Mouse (Mus musculus): ENCODE results near the gene Fbxw2. TPM values are rescaled to one million over a fixed set of nuclear protein-coding genes. Genes with fewer than 3 reads are reported as not detected.
"Not testable (repeated sequence)": the region's sequence is repeated elsewhere in the genome, so short reads cannot be mapped to it uniquely, and the experiment has no call there.

The Fbxw2 gene
- polyA plus RNA-seq, 1 experiment: 16.3 TPM

GRCm38 (mm10) chr2:34812706-34813105 is 13.4 kb downstream of the Fbxw2 start:
- TF ChIP-seq GATA1 (IDR thresholded peaks at IDR 0.05; ENCODE audit: borderline replicate concordance, low read length) (no peak), FLI1 (IDR thresholded peaks at IDR 0.05; ENCODE audit: low read length) (no peak)
- peaks cover 96% of the 10 kb centered on the region for H3K36me3 ChIP-seq (replicated peaks; ENCODE audit: low read length)
- no peaks in the 10 kb centered on the region for H3K27me3 ChIP-seq (replicated peaks)
- no peak overlapping the region for H3K4me3 ChIP-seq (replicated peaks)
- H3K9me3 ChIP-seq: no peaks in the 10 kb centered on the region
- H3K4me1 ChIP-seq: peaks cover 13% of the 10 kb centered on the region

GRCm38 (mm10) chr2:34810775-34811174 is 15.3 kb downstream of the Fbxw2 start:
- H3K9me3 ChIP-seq: no peaks in the 10 kb centered on the region
- no peak overlapping the region for H3K4me3 ChIP-seq (replicated peaks)
- no peak for TF ChIP-seq GATA1 (IDR thresholded peaks at IDR 0.05; ENCODE audit: borderline replicate concordance, low read length)
- no peak for TF ChIP-seq FLI1 (IDR thresholded peaks at IDR 0.05; ENCODE audit: low read length)
- peaks cover 96% of the 10 kb centered on the region for H3K36me3 ChIP-seq (replicated peaks; ENCODE audit: low read length)
- H3K4me1 ChIP-seq: peaks cover 19% of the 10 kb centered on the region
- no peaks in the 10 kb centered on the region for H3K27me3 ChIP-seq (replicated peaks)

GRCm38 (mm10) chr2:34809568-34809967 is 16.5 kb downstream of the Fbxw2 start:
- Histone ChIP-seq H3K4me1 (peaks cover 31% of the 10 kb centered on the region), H3K9me3 (no peaks in the 10 kb centered on the region), H3K27me3 (replicated peaks) (no peaks in the 10 kb centered on the region), H3K4me3 (replicated peaks) (no peak overlapping the region), H3K36me3 (replicated peaks; ENCODE audit: low read length) (peaks cover 97% of the 10 kb centered on the region)
- TF ChIP-seq GATA1 (IDR thresholded peaks at IDR 0.05; ENCODE audit: borderline replicate concordance, low read length) (no peak), FLI1 (IDR thresholded peaks at IDR 0.05; ENCODE audit: low read length) (no peak)

- Histone ChIP-seq H3K4me3 (replicated peaks) (no peak overlapping the region), H3K36me3 (replicated peaks; ENCODE audit: low read length) (peaks cover 84% of the 10 kb centered on the region), H3K4me1 (peaks cover 43% of the 10 kb centered on the region), H3K9me3 (no peaks in the 10 kb centered on the region), H3K27me3 (replicated peaks) (no peaks in the 10 kb centered on the region)
- TF ChIP-seq FLI1 (IDR thresholded peaks at IDR 0.05; ENCODE audit: low read length) (no peak), GATA1 (IDR thresholded peaks at IDR 0.05; ENCODE audit: borderline replicate concordance, low read length) (no peak)
Measured at GRCm38 (mm10) chr2:34808057-34808456, 18.1 kb downstream of the Fbxw2 start.

GRCm38 (mm10) chr2:34805364-34805950 is 20.7 kb downstream of the Fbxw2 start:
- Histone ChIP-seq H3K4me3 (replicated peaks) (peak overlapping the region; percentile 30), H3K4me1 (peaks cover 50% of the 10 kb centered on the region), H3K36me3 (replicated peaks; ENCODE audit: low read length) (peaks cover 58% of the 10 kb centered on the region), H3K9me3 (no peaks in the 10 kb centered on the region), H3K27me3 (replicated peaks) (no peaks in the 10 kb centered on the region)
- TF ChIP-seq GATA1 (IDR thresholded peaks at IDR 0.05; ENCODE audit: borderline replicate concordance, low read length) (no peak), FLI1 (IDR thresholded peaks at IDR 0.05; ENCODE audit: low read length) (no peak)

GRCm38 (mm10) chr2:34804815-34805214 is 21.3 kb downstream of the Fbxw2 start:
- H3K36me3 ChIP-seq (replicated peaks; ENCODE audit: low read length): peaks cover 52% of the 10 kb centered on the region
- H3K9me3 ChIP-seq: no peaks in the 10 kb centered on the region
- peaks cover 53% of the 10 kb centered on the region for H3K4me1 ChIP-seq
- TF ChIP-seq FLI1 (IDR thresholded peaks at IDR 0.05; ENCODE audit: low read length) (no peak), GATA1 (IDR thresholded peaks at IDR 0.05; ENCODE audit: borderline replicate concordance, low read length) (no peak)
- no peaks in the 10 kb centered on the region for H3K27me3 ChIP-seq (replicated peaks)
- no peak overlapping the region for H3K4me3 ChIP-seq (replicated peaks)

GRCm38 (mm10) chr2:34804172-34804571 is 21.9 kb downstream of the Fbxw2 start:
- Histone ChIP-seq H3K9me3 (no peaks in the 10 kb centered on the region), H3K27me3 (replicated peaks) (no peaks in the 10 kb centered on the region), H3K4me3 (replicated peaks) (no peak overlapping the region), H3K36me3 (replicated peaks; ENCODE audit: low read length) (peaks cover 46% of the 10 kb centered on the region), H3K4me1 (peaks cover 53% of the 10 kb centered on the region)
- TF ChIP-seq FLI1 (IDR thresholded peaks at IDR 0.05; ENCODE audit: low read length) (no peak), GATA1 (IDR thresholded peaks at IDR 0.05; ENCODE audit: borderline replicate concordance, low read length) (no peak)

GRCm38 (mm10) chr2:34803746-34804145 is 22.4 kb downstream of the Fbxw2 start:
- no peaks in the 10 kb centered on the region for H3K9me3 ChIP-seq
- H3K4me3 ChIP-seq (replicated peaks): peak overlapping the region; percentile 56
- TF ChIP-seq GATA1 (IDR thresholded peaks at IDR 0.05; ENCODE audit: borderline replicate concordance, low read length): no peak
- TF ChIP-seq FLI1 (IDR thresholded peaks at IDR 0.05; ENCODE audit: low read length): no peak
- peaks cover 54% of the 10 kb centered on the region for H3K4me1 ChIP-seq
- no peaks in the 10 kb centered on the region for H3K27me3 ChIP-seq (replicated peaks)
- H3K36me3 ChIP-seq (replicated peaks; ENCODE audit: low read length): peaks cover 41% of the 10 kb centered on the region

GRCm38 (mm10) chr2:34802565-34803245 is 23.4 kb downstream of the Fbxw2 start:
- Histone ChIP-seq H3K4me1 (peaks cover 59% of the 10 kb centered on the region), H3K36me3 (replicated peaks; ENCODE audit: low read length) (peaks cover 33% of the 10 kb centered on the region), H3K4me3 (replicated peaks) (peak overlapping the region; percentile 92)
- H3K27me3 ChIP-seq (replicated peaks); H3K9me3 ChIP-seq: not testable (repeated sequence)
